Mouse (Mus musculus): ENCODE results near the gene Mettl27. TPM values are rescaled to one million over a fixed set of nuclear protein-coding genes. Genes with fewer than 3 reads are reported as not detected.

Gene Mettl27
- polyA plus RNA-seq, 1 experiment: 26.7 TPM

GRCm38 (mm10) chr5:134965852-134966821 is 34.0 kb downstream of the Mettl27 start:
- 11% methylated on average over 33 of the region's 33 CpGs for WGBS
- peak; percentile 66 for DNase-seq
- no peak overlapping the region for H3K27ac ChIP-seq (ENCODE audit: control insufficient read depth, insufficient read depth, low read length)
- H3K4me1 ChIP-seq (replicated peaks; ENCODE audit: control insufficient read depth, insufficient read depth, low read length): peaks cover 11% of the 10 kb centered on the region
- H3K36me3 ChIP-seq (ENCODE audit: control insufficient read depth, insufficient read depth, low read length): no peaks in the 10 kb centered on the region
- peak; percentile 70 for TF ChIP-seq CTCF (IDR thresholded peaks at IDR 0.05; ENCODE audit: borderline replicate concordance, control insufficient read depth, extremely low read depth, insufficient read depth, low read length, poor library complexity)
- no peak for TF ChIP-seq POLR2A (IDR thresholded peaks at IDR 0.05; ENCODE audit: control insufficient read depth, extremely low read depth, insufficient read depth, low read length, poor library complexity)
- no peaks in the 10 kb centered on the region; the same call in 1 of the 2 replicates for H3K27me3 ChIP-seq (ENCODE audit: control insufficient read depth, insufficient read depth, low read length)
- peak overlapping the region; percentile 28 for H3K4me3 ChIP-seq (ENCODE audit: control insufficient read depth, insufficient read depth, low read length)

DNA sequence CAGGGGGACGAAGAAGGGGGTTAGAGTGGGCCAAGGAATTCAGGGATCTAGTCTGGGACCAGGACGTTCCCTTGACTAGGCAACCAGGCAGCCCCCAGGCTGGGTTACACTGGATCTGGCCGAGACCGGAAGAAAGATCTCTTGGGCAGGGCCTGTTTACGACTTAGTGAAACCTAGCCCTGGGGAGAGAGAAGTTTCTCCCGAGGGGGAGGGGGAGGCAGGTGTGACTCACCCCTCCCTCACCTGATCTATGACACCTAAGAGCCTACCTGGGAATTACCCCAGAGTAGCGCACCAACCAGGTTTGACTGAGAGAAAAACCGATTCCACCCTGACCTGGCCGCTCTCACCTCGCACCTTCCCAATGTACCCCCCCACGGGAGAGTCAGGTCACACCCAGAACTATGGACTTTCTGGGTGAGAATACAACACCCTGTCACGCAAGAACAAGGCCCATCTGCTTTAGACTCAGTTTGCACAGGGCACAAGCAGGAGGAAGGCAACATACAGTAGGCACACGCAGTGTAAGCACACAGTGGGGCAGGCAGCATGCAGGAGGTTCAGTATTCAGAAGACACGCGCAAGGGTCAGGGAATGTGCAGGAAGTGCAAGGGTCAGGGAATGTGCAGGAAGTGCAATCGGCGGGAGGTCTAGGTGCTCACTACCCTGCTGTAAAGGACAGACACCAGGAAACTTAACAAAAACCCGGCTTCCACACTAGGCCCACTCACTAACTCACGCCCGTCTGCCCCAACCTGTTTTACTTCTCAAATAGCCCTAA is 35.2 kb downstream of the Mettl27 start:
- no peaks in the 10 kb centered on the region; the same call in 1 of the 2 replicates for H3K27me3 ChIP-seq (ENCODE audit: control insufficient read depth, insufficient read depth, low read length)
- H3K27ac ChIP-seq (ENCODE audit: control insufficient read depth, insufficient read depth, low read length): no peak overlapping the region
- no peak for DNase-seq
- no peaks in the 10 kb centered on the region for H3K36me3 ChIP-seq (ENCODE audit: control insufficient read depth, insufficient read depth, low read length)
- H3K4me3 ChIP-seq (ENCODE audit: control insufficient read depth, insufficient read depth, low read length): no peak overlapping the region
- TF ChIP-seq POLR2A (IDR thresholded peaks at IDR 0.05; ENCODE audit: control insufficient read depth, extremely low read depth, insufficient read depth, low read length, poor library complexity) (no peak), CTCF (IDR thresholded peaks at IDR 0.05; ENCODE audit: borderline replicate concordance, control insufficient read depth, extremely low read depth, insufficient read depth, low read length, poor library complexity) (no peak)
- peaks cover 7% of the 10 kb centered on the region; the same call in 1 of the 2 replicates for H3K4me1 ChIP-seq (replicated peaks; ENCODE audit: control insufficient read depth, insufficient read depth, low read length)
- WGBS: 88% methylated on average over 20 of the region's 20 CpGs

DNA sequence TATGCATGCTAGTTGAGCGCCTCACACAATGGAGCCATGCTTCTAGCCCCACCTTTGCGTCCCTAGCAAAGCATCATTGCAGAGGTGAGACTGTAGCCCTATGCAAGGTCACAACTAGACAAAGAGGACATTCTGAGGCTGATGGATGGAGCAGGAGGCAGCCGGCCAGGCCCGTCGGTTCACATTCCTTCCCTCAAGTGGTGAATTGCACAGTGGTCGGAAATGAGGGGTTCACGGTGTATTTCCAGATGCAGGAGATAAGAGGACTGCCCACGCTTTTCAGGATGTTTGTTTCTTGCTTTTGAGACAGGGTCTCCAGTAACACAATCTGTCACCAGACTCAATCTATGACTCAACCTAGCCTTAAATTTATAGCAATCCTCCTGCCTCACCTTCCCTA is 38.5 kb downstream of the Mettl27 start:
- WGBS: 87% methylated on average over 8 of the region's 8 CpGs
- no peak for DNase-seq
- no peak overlapping the region for H3K27ac ChIP-seq (ENCODE audit: control insufficient read depth, insufficient read depth, low read length)
- TF ChIP-seq POLR2A (IDR thresholded peaks at IDR 0.05; ENCODE audit: control insufficient read depth, extremely low read depth, insufficient read depth, low read length, poor library complexity) (no peak), CTCF (IDR thresholded peaks at IDR 0.05; ENCODE audit: borderline replicate concordance, control insufficient read depth, extremely low read depth, insufficient read depth, low read length, poor library complexity) (no peak)
- H3K4me3 ChIP-seq (ENCODE audit: control insufficient read depth, insufficient read depth, low read length): no peak overlapping the region
- H3K4me1 ChIP-seq (replicated peaks; ENCODE audit: control insufficient read depth, insufficient read depth, low read length): peaks cover 7% of the 10 kb centered on the region; the same call in 1 of the 2 replicates
- H3K36me3 ChIP-seq (ENCODE audit: control insufficient read depth, insufficient read depth, low read length): no peaks in the 10 kb centered on the region
- no peaks in the 10 kb centered on the region; the same call in 1 of the 2 replicates for H3K27me3 ChIP-seq (ENCODE audit: control insufficient read depth, insufficient read depth, low read length)

- Histone ChIP-seq H3K4me3 (ENCODE audit: control insufficient read depth, insufficient read depth, low read length) (no peak overlapping the region), H3K4me1 (replicated peaks; ENCODE audit: control insufficient read depth, insufficient read depth, low read length) (no peaks in the 10 kb centered on the region), H3K27me3 (ENCODE audit: control insufficient read depth, insufficient read depth, low read length) (no peaks in the 10 kb centered on the region; the same call in 1 of the 2 replicates), H3K36me3 (ENCODE audit: control insufficient read depth, insufficient read depth, low read length) (no peaks in the 10 kb centered on the region), H3K27ac (ENCODE audit: control insufficient read depth, insufficient read depth, low read length) (no peak overlapping the region)
- no peak for TF ChIP-seq CTCF (IDR thresholded peaks at IDR 0.05; ENCODE audit: borderline replicate concordance, control insufficient read depth, extremely low read depth, insufficient read depth, low read length, poor library complexity)
- TF ChIP-seq POLR2A (IDR thresholded peaks at IDR 0.05; ENCODE audit: control insufficient read depth, extremely low read depth, insufficient read depth, low read length, poor library complexity): no peak
- no peak for DNase-seq
These were observed 40.9 kb downstream of the Mettl27 start for GRCm38 (mm10) chr5:134973081-134973480.

DNA sequence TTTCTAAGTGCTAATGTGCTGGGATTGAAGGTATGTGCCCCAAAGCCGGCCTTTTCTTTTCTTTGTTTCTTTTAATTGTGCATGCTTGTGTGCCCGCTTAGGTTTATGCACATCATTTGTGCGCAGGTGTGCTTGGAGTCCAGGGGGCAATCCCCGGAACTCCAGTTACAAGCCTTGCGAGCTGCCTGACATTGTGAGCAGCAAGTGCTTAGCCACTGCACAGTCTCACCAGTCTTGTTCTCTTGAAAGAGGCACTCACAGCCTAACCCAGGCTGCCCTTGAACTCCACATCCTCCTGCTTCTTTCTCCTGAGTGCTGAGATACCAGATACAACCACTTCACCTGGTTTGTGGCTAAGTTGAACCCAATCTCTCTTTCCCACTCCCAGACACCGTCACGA is 41.4 kb downstream of the Mettl27 start:
- 90% methylated on average over 7 of the region's 7 CpGs for WGBS
- Histone ChIP-seq H3K4me3 (ENCODE audit: control insufficient read depth, insufficient read depth, low read length) (no peak overlapping the region), H3K27ac (ENCODE audit: control insufficient read depth, insufficient read depth, low read length) (no peak overlapping the region), H3K27me3 (ENCODE audit: control insufficient read depth, insufficient read depth, low read length) (no peaks in the 10 kb centered on the region; the same call in 1 of the 2 replicates), H3K36me3 (ENCODE audit: control insufficient read depth, insufficient read depth, low read length) (no peaks in the 10 kb centered on the region), H3K4me1 (replicated peaks; ENCODE audit: control insufficient read depth, insufficient read depth, low read length) (no peaks in the 10 kb centered on the region)
- TF ChIP-seq CTCF (IDR thresholded peaks at IDR 0.05; ENCODE audit: borderline replicate concordance, control insufficient read depth, extremely low read depth, insufficient read depth, low read length, poor library complexity): no peak
- no peak for TF ChIP-seq POLR2A (IDR thresholded peaks at IDR 0.05; ENCODE audit: control insufficient read depth, extremely low read depth, insufficient read depth, low read length, poor library complexity)
- no peak for DNase-seq

DNA sequence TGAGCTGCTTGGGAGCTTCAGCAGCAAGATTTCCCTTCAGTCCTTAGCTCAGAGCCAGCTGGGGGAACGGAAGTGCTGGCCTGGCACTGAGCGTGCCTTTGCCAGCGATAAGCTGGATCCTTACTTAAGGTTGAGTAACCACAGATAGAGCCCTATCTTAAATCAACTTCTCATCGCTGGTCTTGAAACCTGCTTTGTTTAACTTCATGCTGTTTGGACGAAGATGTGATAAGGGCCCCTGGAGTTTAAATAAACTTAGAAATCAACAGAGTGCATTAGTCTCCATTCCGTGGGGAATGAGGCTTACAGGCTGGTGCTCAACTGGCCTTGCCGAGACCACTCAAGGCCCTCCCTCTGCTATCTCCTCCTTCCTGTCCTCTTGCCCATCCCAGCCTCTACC is 42.1 kb downstream of the Mettl27 start:
- no peak for DNase-seq
- Histone ChIP-seq H3K4me3 (ENCODE audit: control insufficient read depth, insufficient read depth, low read length) (no peak overlapping the region), H3K4me1 (replicated peaks; ENCODE audit: control insufficient read depth, insufficient read depth, low read length) (no peaks in the 10 kb centered on the region), H3K36me3 (ENCODE audit: control insufficient read depth, insufficient read depth, low read length) (no peaks in the 10 kb centered on the region), H3K27ac (ENCODE audit: control insufficient read depth, insufficient read depth, low read length) (no peak overlapping the region), H3K27me3 (ENCODE audit: control insufficient read depth, insufficient read depth, low read length) (no peaks in the 10 kb centered on the region; the same call in 1 of the 2 replicates)
- TF ChIP-seq CTCF (IDR thresholded peaks at IDR 0.05; ENCODE audit: borderline replicate concordance, control insufficient read depth, extremely low read depth, insufficient read depth, low read length, poor library complexity): no peak
- TF ChIP-seq POLR2A (IDR thresholded peaks at IDR 0.05; ENCODE audit: control insufficient read depth, extremely low read depth, insufficient read depth, low read length, poor library complexity): no peak
- 39% methylated on average over 7 of the region's 7 CpGs for WGBS
